Mouse (Mus musculus): ENCODE results near the gene Adat3.

Adat3 gene

GRCm38 (mm10) chr10:80656130-80656862 lies 53.6 kb downstream of the Adat3 start:
- peak; percentile 96 for DNase-seq

- DNase-seq: no peak
Observed at GRCm38 (mm10) chr10:80656863-80657623, 54.4 kb downstream of the Adat3 start, which contains the start of gene Btbd2. TSS of gene Btbd2 (minus strand) at chr10:80657071.
